Comparison of ENCODE assay signal across 21 mouse cellular contexts in the genomic region with DNA sequence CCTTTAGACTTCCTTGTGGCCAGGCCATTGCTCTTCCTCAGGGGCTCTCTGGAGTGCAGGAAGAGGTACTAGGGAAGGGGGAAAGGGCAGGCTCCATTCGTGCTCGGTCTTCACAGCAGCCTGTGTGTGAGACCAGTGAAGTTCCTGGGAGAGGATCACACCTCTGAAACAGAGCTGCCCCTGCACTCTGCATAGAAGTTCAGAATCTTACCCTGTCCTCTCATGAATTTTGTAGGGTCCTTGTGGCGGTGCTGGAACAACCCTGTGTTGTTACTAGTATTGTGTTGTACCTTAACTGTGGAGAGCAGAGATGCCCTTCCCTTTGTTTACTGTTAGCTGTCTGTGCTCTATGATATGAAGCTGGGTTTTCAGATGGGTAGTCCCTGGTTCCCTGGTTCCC. TPM values are rescaled to one million over a fixed set of nuclear protein-coding genes. Genes with fewer than 3 reads are reported as not detected.
DNase-seq lines count a peak whose midpoint lies in the region; ATAC-seq lines count a peak whose summit lies in the region.
"Had no signal": no experiment of that assay in that cellular context is flagged by ENCODE, and none has a peak within 500 bp of the region (broad histone marks: within the 10 kb centered on the region; RNA-seq: fewer than 3 reads in every experiment).

No protein-coding gene starts in this region.

- no peak overlapping the region for H3K27ac ChIP-seq in heart, embryonic 12.5 days (ENCODE audit: poor library complexity, severe bottlenecking)
- no peak overlapping the region for H3K27ac ChIP-seq in liver, embryonic 11.5 days (ENCODE audit: low read depth, low read length)
- H3K27ac ChIP-seq in liver, embryonic 12.5 days = no peak overlapping the region
- H3K27ac ChIP-seq in midbrain, embryonic 11.5 days (ENCODE audit: low read depth, low read length) = no peak overlapping the region
- H3K27ac ChIP-seq in midbrain, embryonic 14.5 days (replicated peaks; ENCODE audit: low read depth, low read length) = no peak overlapping the region

- H3K36me3 ChIP-seq in heart, embryonic 12.5 days = no peaks in the 10 kb centered on the region
- no peaks in the 10 kb centered on the region for H3K36me3 ChIP-seq in liver, embryonic 11.5 days (ENCODE audit: control insufficient read depth, insufficient read depth, low read length)
- no peaks in the 10 kb centered on the region for H3K36me3 ChIP-seq in liver, embryonic 12.5 days
- no peaks in the 10 kb centered on the region for H3K36me3 ChIP-seq in midbrain, embryonic 11.5 days (ENCODE audit: control insufficient read depth, insufficient read depth, low read length)
- no peaks in the 10 kb centered on the region for H3K36me3 ChIP-seq in midbrain, embryonic 14.5 days (ENCODE audit: control insufficient read depth, insufficient read depth, low read length)
- H3K36me3 ChIP-seq: G1E had no signal

- no peak overlapping the region for H3K9ac ChIP-seq in heart, embryonic 12.5 days
- no peak overlapping the region for H3K9ac ChIP-seq in liver, embryonic 11.5 days (ENCODE audit: low read depth, low read length)
- no peak overlapping the region for H3K9ac ChIP-seq in liver, embryonic 12.5 days
- H3K9ac ChIP-seq in midbrain, embryonic 11.5 days (ENCODE audit: low read length) = no peak overlapping the region
- H3K9ac ChIP-seq in midbrain, embryonic 14.5 days (replicated peaks; ENCODE audit: low read length) = no peak overlapping the region

- no peak overlapping the region for H3K4me2 ChIP-seq in heart, embryonic 12.5 days
- H3K4me2 ChIP-seq in liver, embryonic 11.5 days = no peak overlapping the region
- no peak overlapping the region for H3K4me2 ChIP-seq in liver, embryonic 12.5 days
- no peak overlapping the region for H3K4me2 ChIP-seq in midbrain, embryonic 11.5 days
- H3K4me2 ChIP-seq in midbrain, embryonic 14.5 days (ENCODE audit: low read length) = no peak overlapping the region

- no peaks in the 10 kb centered on the region for H3K9me3 ChIP-seq in heart, embryonic 12.5 days (replicated peaks)
- H3K9me3 ChIP-seq in liver, embryonic 11.5 days (ENCODE audit: control insufficient read depth, low read length) = no peaks in the 10 kb centered on the region
- no peaks in the 10 kb centered on the region for H3K9me3 ChIP-seq in liver, embryonic 12.5 days (replicated peaks)
- H3K9me3 ChIP-seq in midbrain, embryonic 11.5 days (ENCODE audit: control insufficient read depth, low read length) = no peaks in the 10 kb centered on the region
- H3K9me3 ChIP-seq in midbrain, embryonic 14.5 days (ENCODE audit: control insufficient read depth, low read length) = no peaks in the 10 kb centered on the region

- no peaks in the 10 kb centered on the region for H3K4me1 ChIP-seq in heart, embryonic 12.5 days (replicated peaks)
- H3K4me1 ChIP-seq in liver, embryonic 11.5 days (replicated peaks; ENCODE audit: control insufficient read depth, insufficient read depth, low read length) = no peaks in the 10 kb centered on the region
- no peaks in the 10 kb centered on the region for H3K4me1 ChIP-seq in liver, embryonic 12.5 days
- H3K4me1 ChIP-seq in midbrain, embryonic 11.5 days (ENCODE audit: control insufficient read depth, insufficient read depth, low read length) = 0 out of 2 replicates have a peak, but pooled peaks cover 2% of the 10 kb centered on the region
- H3K4me1 ChIP-seq in midbrain, embryonic 14.5 days (ENCODE audit: control insufficient read depth, insufficient read depth, low read length) = no peaks in the 10 kb centered on the region

- H3K27me3 ChIP-seq in heart, embryonic 12.5 days (replicated peaks) = no peaks in the 10 kb centered on the region
- H3K27me3 ChIP-seq in liver, embryonic 11.5 days (replicated peaks; ENCODE audit: control insufficient read depth, insufficient read depth, low read length) = no peaks in the 10 kb centered on the region
- H3K27me3 ChIP-seq in liver, embryonic 12.5 days (replicated peaks) = 0 out of 2 replicates have a peak, but pooled peaks cover 3% of the 10 kb centered on the region
- no peaks in the 10 kb centered on the region for H3K27me3 ChIP-seq in midbrain, embryonic 11.5 days (ENCODE audit: control insufficient read depth, insufficient read depth, low read length)
- H3K27me3 ChIP-seq in midbrain, embryonic 14.5 days (ENCODE audit: control insufficient read depth, insufficient read depth, low read length) = no peaks in the 10 kb centered on the region

- WGBS in heart, embryonic 12.5 days = 46% methylated on average over 3 of the region's 3 CpGs
- WGBS in liver, embryonic 11.5 days = 50% methylated on average over 3 of the region's 3 CpGs
- 26% methylated on average over 3 of the region's 3 CpGs for WGBS in liver, embryonic 12.5 days (ENCODE audit: insufficient replicate concordance)
- WGBS in midbrain, embryonic 11.5 days = 75% methylated on average over 3 of the region's 3 CpGs
- 71% methylated on average over 3 of the region's 3 CpGs for WGBS in midbrain, embryonic 14.5 days

- H3K4me3 ChIP-seq in heart, embryonic 12.5 days = no peak overlapping the region
- no peak overlapping the region for H3K4me3 ChIP-seq in liver, embryonic 11.5 days (ENCODE audit: low read depth, low read length)
- H3K4me3 ChIP-seq in liver, embryonic 12.5 days = no peak overlapping the region
- no peak overlapping the region for H3K4me3 ChIP-seq in midbrain, embryonic 11.5 days (ENCODE audit: low read depth, low read length)
- H3K4me3 ChIP-seq in midbrain, embryonic 14.5 days (replicated peaks; ENCODE audit: low read depth, low read length) = no peak overlapping the region

- DNase-seq in heart, adult 11 months = peak; percentile 61
- peak; percentile 7 for DNase-seq in liver, embryonic 11.5 days (ENCODE audit: low spot score)
- peak; percentile 79 for DNase-seq in midbrain, embryonic 11.5 days (ENCODE audit: low spot score, missing footprints)
- DNase-seq in midbrain, embryonic 14.5 days = no peak
- DNase-seq: adrenal gland, adult 2 months; adrenal gland, adult 8-10 months; adrenal gland, postnatal 10 days; adrenal gland, postnatal 14 days; adrenal gland, postnatal 25 days; adrenal gland, postnatal 36 days; B cell, adult 2 months; cerebellum, adult 11 months; cerebellum, adult 11-12 months; cerebellum, adult 18-20 months had no signal

- ATAC-seq in heart, embryonic 12.5 days (ENCODE audit: insufficient number of reproducible peaks, low FRiP score) = no peak
- ATAC-seq in liver, embryonic 11.5 days (replicated peaks; ENCODE audit: low FRiP score) = no peak
- no peak for ATAC-seq in liver, embryonic 12.5 days
- no peak for ATAC-seq in midbrain, embryonic 11.5 days (ENCODE audit: low FRiP score)
- ATAC-seq in midbrain, embryonic 14.5 days (ENCODE audit: low FRiP score, low TSS enrichment) = no peak
- ATAC-seq: activated CD4-positive, CD25-positive, alpha-beta regulatory T cell, adult 4 months; CD4-positive, CD25-positive, alpha-beta regulatory T cell, adult 4 months; Patski had no signal

RNA-seq across cellular contexts. Expression of a gene that starts 58.4 kb away (rescaled TPM):
- polyA plus RNA-seq in heart, embryonic 12.5 days (2016; fragmentation: Nextera tagmentation; extraction: Ambion mirVana) = 0.45 and 0.58 TPM in 2 replicates
- 0.10 and 0.36 TPM in 2 replicates for polyA plus RNA-seq in liver, embryonic 11.5 days (2014; fragmentation: Nextera tagmentation; extraction: Ambion mirVana)
- polyA plus RNA-seq in liver, embryonic 12.5 days (2016; fragmentation: Nextera tagmentation; extraction: Ambion mirVana) = 0.12 and 0.15 TPM in 2 replicates
- polyA plus RNA-seq in midbrain, embryonic 11.5 days (2014; fragmentation: Nextera tagmentation; extraction: Ambion mirVana) = 0.25 and 0.31 TPM in 2 replicates
- 0.09 and 0.13 TPM in 2 replicates for polyA plus RNA-seq in midbrain, embryonic 14.5 days (2014; fragmentation: Nextera tagmentation; extraction: Ambion mirVana)
- polyA plus RNA-seq: activated CD4-positive, CD25-positive, alpha-beta regulatory T cell, adult 4 months; C2C12; CD4-positive, CD25-positive, alpha-beta regulatory T cell, adult 4 months; G1E had no signal
